Mouse (Mus musculus) liver, embryonic 13.5 days (tissue): ENCODE data around the gene Cpe. TPM values are rescaled to one million over a fixed set of nuclear protein-coding genes. Genes with fewer than 3 reads are reported as not detected.
"Not testable (repeated sequence)": the region's sequence is repeated elsewhere in the genome, so short reads cannot be mapped to it uniquely, and the experiment has no call there.

Experiments used
- ATAC-seq: fragments of 200-750 bp; cut with Nextera tagmentation; 2 replicates; pipeline ENCODE4 v1.8.0; 2017; ENCODE audit warnings: low read depth, mild to moderate bottlenecking, moderate number of reproducible peaks, moderate library complexity
- DNase-seq: peaks from one replicate; pipeline ENCODE4 v3.0.0; 2022
- H3K27ac ChIP-seq: fragments of 300-500 bp; sonication (generic); 2 replicates; pipeline ENCODE4 v1.5.1; 2015; ENCODE audit warnings: moderate library complexity, mild to moderate bottlenecking, inconsistent platforms
- H3K27me3 ChIP-seq: fragments of 300-500 bp; sonication (generic); 2 replicates; pipeline ENCODE4 v1.6.1; 2015; ENCODE audit warnings: mild to moderate bottlenecking, inconsistent platforms
- H3K36me3 ChIP-seq: fragments of 300-500 bp; sonication (generic); 2 replicates; pipeline ENCODE4 v1.6.1; 2015; ENCODE audit warnings: mild to moderate bottlenecking, inconsistent platforms
- H3K4me1 ChIP-seq: fragments of 300-500 bp; sonication (generic); replicated peaks from 2 replicates; pipeline ENCODE4 v1.6.1; 2015; ENCODE audit warnings: inconsistent platforms
- H3K4me2 ChIP-seq: fragments of 300-500 bp; sonication (generic); 2 replicates; pipeline ENCODE4 v1.6.1; 2015; ENCODE audit warnings: inconsistent platforms, mild to moderate bottlenecking, moderate library complexity
- H3K4me3 ChIP-seq: fragments of 300-500 bp; sonication (generic); replicated peaks from 2 replicates; pipeline ENCODE4 v1.5.1; 2015; ENCODE audit warnings: mild to moderate bottlenecking, inconsistent platforms
- H3K9ac ChIP-seq: fragments of 300-500 bp; sonication (generic); 2 replicates; pipeline ENCODE4 v1.6.1; 2015; ENCODE audit warnings: mild to moderate bottlenecking, inconsistent platforms
- H3K9me3 ChIP-seq: fragments of 300-500 bp; sonication (generic); replicated peaks from 2 replicates; pipeline ENCODE4 v1.6.1; 2016; ENCODE audit warnings: inconsistent platforms
- WGBS: fragments of 180-500 bp; shearing (Covaris S2); methylation state at CpG from one replicate; pipeline ENCODE4 v1.1.7; 2015; ENCODE audit not compliant: insufficient replicate concordance; 5-methylcytosine and 5-hydroxymethylcytosine counted together
- polyA plus RNA-seq: library from polyadenylated mRNA; unstranded; fragments of >200 nt; fragmentation: Nextera tagmentation; extraction: Ambion mirVana; gene quantifications from 2 replicates; pipeline ENCODE4 v1.2.1, GENCODE M21; 2015

Gene Cpe
- polyA plus RNA-seq, 1 experiment from 2014 or later, result 5.0 TPM

- H3K4me3 ChIP-seq, result no peak overlapping the region
- no peaks in the 10 kb centered on the region for H3K27me3 ChIP-seq
- H3K4me1 ChIP-seq, result no peaks in the 10 kb centered on the region
- WGBS, result 71% methylated on average over 2 of the region's 2 CpGs
- no peak overlapping the region for H3K4me2 ChIP-seq
- no peaks in the 10 kb centered on the region for H3K9me3 ChIP-seq
- H3K27ac ChIP-seq, result no peak overlapping the region
- ATAC-seq (no peak), DNase-seq (no peak)
- no peak overlapping the region for H3K9ac ChIP-seq
- H3K36me3 ChIP-seq, result no peaks in the 10 kb centered on the region
Observed at GRCm38 (mm10) chr8:64672920-64673319, 19.9 kb downstream of the Cpe start.

- H3K9ac ChIP-seq, result no peak overlapping the region
- no peak overlapping the region for H3K4me2 ChIP-seq
- no peaks in the 10 kb centered on the region for H3K4me1 ChIP-seq
- no peak overlapping the region for H3K4me3 ChIP-seq
- H3K27ac ChIP-seq, result no peak overlapping the region
- WGBS, result 27% methylated on average over 1 of the region's 1 CpGs
- no peaks in the 10 kb centered on the region for H3K27me3 ChIP-seq
- H3K9me3 ChIP-seq, result no peaks in the 10 kb centered on the region
- no peaks in the 10 kb centered on the region for H3K36me3 ChIP-seq
- ATAC-seq (no peak), DNase-seq (no peak)
Observed at GRCm38 (mm10) chr8:64671937-64672336, 20.9 kb downstream of the Cpe start.

- not testable (repeated sequence) for H3K36me3 ChIP-seq, H3K4me2 ChIP-seq, H3K27ac ChIP-seq, DNase-seq, H3K4me1 ChIP-seq, H3K27me3 ChIP-seq, H3K9ac ChIP-seq, H3K4me3 ChIP-seq, ATAC-seq, H3K9me3 ChIP-seq
- WGBS, result 65% methylated on average over 13 of the region's 13 CpGs
Observed at GRCm38 (mm10) chr8:64666305-64666704, 26.5 kb downstream of the Cpe start.

- ATAC-seq (no peak), DNase-seq (no peak)
- Histone ChIP-seq H3K27me3 (no peaks in the 10 kb centered on the region), H3K4me3 (no peak overlapping the region), H3K4me2 (no peak overlapping the region), H3K36me3 (no peaks in the 10 kb centered on the region), H3K9ac (no peak overlapping the region), H3K9me3 (no peaks in the 10 kb centered on the region), H3K4me1 (no peaks in the 10 kb centered on the region), H3K27ac (no peak overlapping the region)
- 30% methylated on average over 3 of the region's 3 CpGs for WGBS
Observed at GRCm38 (mm10) chr8:64665563-64665962, 27.3 kb downstream of the Cpe start.

GRCm38 (mm10) chr8:64664811-64665210 lies 28.0 kb downstream of the Cpe start:
- Histone ChIP-seq H3K36me3 (no peaks in the 10 kb centered on the region), H3K27ac (no peak overlapping the region), H3K4me1 (no peaks in the 10 kb centered on the region), H3K4me3 (no peak overlapping the region), H3K27me3 (no peaks in the 10 kb centered on the region), H3K9me3 (no peaks in the 10 kb centered on the region), H3K4me2 (no peak overlapping the region), H3K9ac (no peak overlapping the region)
- 54% methylated on average over 3 of the region's 3 CpGs for WGBS
- ATAC-seq (no peak), DNase-seq (no peak)

- no peaks in the 10 kb centered on the region for H3K36me3 ChIP-seq
- WGBS, result 29% methylated on average over 2 of the region's 2 CpGs
- ATAC-seq (no peak), DNase-seq (no peak)
- H3K4me3 ChIP-seq, result no peak overlapping the region
- H3K9ac ChIP-seq, result no peak overlapping the region
- no peak overlapping the region for H3K4me2 ChIP-seq
- H3K27me3 ChIP-seq, result no peaks in the 10 kb centered on the region
- H3K9me3 ChIP-seq, result no peaks in the 10 kb centered on the region
- no peaks in the 10 kb centered on the region for H3K4me1 ChIP-seq
- H3K27ac ChIP-seq, result no peak overlapping the region
Observed at GRCm38 (mm10) chr8:64664350-64664749, 28.5 kb downstream of the Cpe start.

GRCm38 (mm10) chr8:64659097-64659496 lies 33.8 kb downstream of the Cpe start:
- H3K4me3 ChIP-seq, result no peak overlapping the region
- H3K9me3 ChIP-seq, result no peaks in the 10 kb centered on the region
- no peaks in the 10 kb centered on the region for H3K4me1 ChIP-seq
- no peak overlapping the region for H3K9ac ChIP-seq
- DNase-seq (no peak), ATAC-seq (no peak)
- H3K36me3 ChIP-seq, result no peaks in the 10 kb centered on the region
- no peak overlapping the region for H3K27ac ChIP-seq
- 60% methylated on average over 5 of the region's 5 CpGs for WGBS
- no peak overlapping the region for H3K4me2 ChIP-seq
- H3K27me3 ChIP-seq, result no peaks in the 10 kb centered on the region

- ATAC-seq, result no peak
- Histone ChIP-seq H3K4me3 (no peak overlapping the region), H3K4me1 (no peaks in the 10 kb centered on the region), H3K4me2 (no peak overlapping the region), H3K27ac (no peak overlapping the region), H3K9ac (no peak overlapping the region), H3K9me3 (no peaks in the 10 kb centered on the region), H3K27me3 (no peaks in the 10 kb centered on the region), H3K36me3 (no peaks in the 10 kb centered on the region)
- 71% methylated on average over 4 of the region's 4 CpGs for WGBS
- DNase-seq, result no peak
Observed at GRCm38 (mm10) chr8:64657980-64658401, 34.9 kb downstream of the Cpe start.

GRCm38 (mm10) chr8:64657517-64657916 lies 35.3 kb downstream of the Cpe start:
- Histone ChIP-seq H3K36me3 (no peaks in the 10 kb centered on the region), H3K9me3 (no peaks in the 10 kb centered on the region), H3K4me1 (no peaks in the 10 kb centered on the region), H3K27ac (no peak overlapping the region), H3K27me3 (no peaks in the 10 kb centered on the region), H3K4me3 (no peak overlapping the region), H3K4me2 (no peak overlapping the region), H3K9ac (no peak overlapping the region)
- ATAC-seq (no peak), DNase-seq (no peak)
- WGBS, result 41% methylated on average over 7 of the region's 7 CpGs

- Histone ChIP-seq H3K9me3 (no peaks in the 10 kb centered on the region), H3K4me2 (no peak overlapping the region), H3K36me3 (no peaks in the 10 kb centered on the region), H3K9ac (no peak overlapping the region), H3K27ac (no peak overlapping the region), H3K4me1 (no peaks in the 10 kb centered on the region), H3K27me3 (no peaks in the 10 kb centered on the region), H3K4me3 (no peak overlapping the region)
- 71% methylated on average over 6 of the region's 6 CpGs for WGBS
- ATAC-seq (no peak), DNase-seq (no peak)
Observed at GRCm38 (mm10) chr8:64655887-64656286, 37.0 kb downstream of the Cpe start.

- H3K9me3 ChIP-seq, result no peaks in the 10 kb centered on the region
- H3K4me2 ChIP-seq, result no peak overlapping the region
- H3K9ac ChIP-seq, result no peak overlapping the region
- DNase-seq, result no peak
- H3K4me1 ChIP-seq, result no peaks in the 10 kb centered on the region
- H3K27ac ChIP-seq, result no peak overlapping the region
- no peaks in the 10 kb centered on the region for H3K36me3 ChIP-seq
- ATAC-seq, result no peak
- H3K4me3 ChIP-seq, result no peak overlapping the region
- WGBS, result 63% methylated on average over 2 of the region's 2 CpGs
- H3K27me3 ChIP-seq, result no peaks in the 10 kb centered on the region
Observed at GRCm38 (mm10) chr8:64655087-64655486, 37.8 kb downstream of the Cpe start.

- ATAC-seq (no peak), DNase-seq (no peak)
- H3K36me3 ChIP-seq, result no peaks in the 10 kb centered on the region
- no peak overlapping the region for H3K4me3 ChIP-seq
- no peak overlapping the region for H3K27ac ChIP-seq
- no peaks in the 10 kb centered on the region for H3K4me1 ChIP-seq
- H3K9me3 ChIP-seq, result no peaks in the 10 kb centered on the region
- no peaks in the 10 kb centered on the region for H3K27me3 ChIP-seq
- no peak overlapping the region for H3K9ac ChIP-seq
- H3K4me2 ChIP-seq, result no peak overlapping the region
Observed at GRCm38 (mm10) chr8:64652285-64652684, 40.6 kb downstream of the Cpe start.

GRCm38 (mm10) chr8:64648063-64648462 lies 44.8 kb downstream of the Cpe start:
- Histone ChIP-seq H3K27me3 (no peaks in the 10 kb centered on the region), H3K4me3 (no peak overlapping the region), H3K36me3 (no peaks in the 10 kb centered on the region), H3K9me3 (no peaks in the 10 kb centered on the region), H3K4me2 (no peak overlapping the region), H3K27ac (no peak overlapping the region), H3K4me1 (no peaks in the 10 kb centered on the region), H3K9ac (no peak overlapping the region)
- 65% methylated on average over 4 of the region's 4 CpGs for WGBS
- no peak for ATAC-seq
- DNase-seq, result no peak
